Mouse (Mus musculus): ENCODE results near the gene Art4.

Gene Art4

GRCm38 (mm10) chr6:136866150-136866549, 8.6 kb upstream of the Art4 start:
- DNase-seq (ENCODE audit: low read depth, low spot score) = no peak

GRCm38 (mm10) chr6:136865360-136865759, 7.8 kb upstream of the Art4 start:
- no peak for DNase-seq (ENCODE audit: low read depth, low spot score)

GRCm38 (mm10) chr6:136861020-136861419, 3.5 kb upstream of the Art4 start:
- DNase-seq (ENCODE audit: low read depth, low spot score) = peak; percentile 61

GRCm38 (mm10) chr6:136858420-136858819, 887 bp upstream of the Art4 start:
- no peak for DNase-seq (ENCODE audit: low read depth, low spot score)

- no peak for DNase-seq (ENCODE audit: low read depth, low spot score)
These were observed 334 bp upstream of the Art4 start for GRCm38 (mm10) chr6:136857873-136858260.

GRCm38 (mm10) chr6:136856071-136856636, 1.4 kb downstream of the Art4 start:
- DNase-seq (ENCODE audit: low read depth, low spot score) = no peak

- DNase-seq (ENCODE audit: low read depth, low spot score) = peak; percentile 68
These were observed 2.4 kb downstream of the Art4 start for GRCm38 (mm10) chr6:136855183-136855582.

- DNase-seq (ENCODE audit: low read depth, low spot score) = no peak
These were observed 3.2 kb downstream of the Art4 start for GRCm38 (mm10) chr6:136854361-136854781.

GRCm38 (mm10) chr6:136852762-136853161, 4.8 kb downstream of the Art4 start:
- DNase-seq (ENCODE audit: low read depth, low spot score) = no peak

- DNase-seq (ENCODE audit: low read depth, low spot score) = no peak
These were observed 5.2 kb downstream of the Art4 start for GRCm38 (mm10) chr6:136852348-136852747.

- DNase-seq (ENCODE audit: low read depth, low spot score) = no peak
These were observed 7.3 kb downstream of the Art4 start for GRCm38 (mm10) chr6:136850267-136850666.

GRCm38 (mm10) chr6:136848971-136849370, 8.6 kb downstream of the Art4 start:
- DNase-seq (ENCODE audit: low read depth, low spot score) = no peak

GRCm38 (mm10) chr6:136848399-136848798, 9.1 kb downstream of the Art4 start:
- DNase-seq (ENCODE audit: low read depth, low spot score) = no peak

- DNase-seq (ENCODE audit: low read depth, low spot score) = peak; percentile 74
These were observed 9.7 kb downstream of the Art4 start for GRCm38 (mm10) chr6:136847790-136848189.

- no peak for DNase-seq (ENCODE audit: low read depth, low spot score)
These were observed 10.3 kb downstream of the Art4 start for GRCm38 (mm10) chr6:136847267-136847666.

GRCm38 (mm10) chr6:136845706-136846480, 11.6 kb downstream of the Art4 start:
- no peak for DNase-seq (ENCODE audit: low read depth, low spot score)

- DNase-seq (ENCODE audit: low read depth, low spot score) = no peak
These were observed 12.6 kb downstream of the Art4 start for GRCm38 (mm10) chr6:136844903-136845302.

GRCm38 (mm10) chr6:136837323-136837722, 20.2 kb downstream of the Art4 start:
- no peak for DNase-seq (ENCODE audit: low read depth, low spot score)

GRCm38 (mm10) chr6:136835352-136835751, 22.2 kb downstream of the Art4 start, which contains the start of gene Smco3:
Gene Smco3 (minus strand): TSS chr6:136835452.
- no peak for DNase-seq (ENCODE audit: low read depth, low spot score)

- peak; percentile 76 for DNase-seq (ENCODE audit: low read depth, low spot score)
These were observed 25.8 kb downstream of the Art4 start for GRCm38 (mm10) chr6:136831712-136832111.

GRCm38 (mm10) chr6:136828681-136829080, 28.9 kb downstream of the Art4 start:
- DNase-seq (ENCODE audit: low read depth, low spot score) = peak; percentile 59

GRCm38 (mm10) chr6:136827881-136828561, 29.5 kb downstream of the Art4 start, which contains the start of gene Wbp11:
Gene Wbp11 (minus strand): TSS chr6:136828233.
- DNase-seq (ENCODE audit: low read depth, low spot score) = peak; percentile 96

GRCm38 (mm10) chr6:136827516-136827880, 30.0 kb downstream of the Art4 start, which contains the start of gene BC049715:
Gene BC049715 (plus strand): TSS chr6:136827626.
- no peak for DNase-seq (ENCODE audit: low read depth, low spot score)

Data from A20 (cell line).